Mouse (Mus musculus) kidney, adult 8-10 months (tissue): ENCODE data around the gene Usp24.

ENCODE experiments used
- DNase-seq, 2 experiments: peaks; one replicate each; pipeline ENCODE4 v3.0.0; 2022

Usp24 gene

GRCm38 (mm10) chr4:106315921-106316350 lies at the start of gene Usp24:
Usp24 (plus strand) TSS chr4:106316213.
- DNase-seq = peak; percentile 65 to 75

GRCm38 (mm10) chr4:106276937-106277336 lies 39.1 kb upstream of the Usp24 start:
- no peak for DNase-seq

GRCm38 (mm10) chr4:106279177-106279576 lies 36.8 kb upstream of the Usp24 start:
- no peak for DNase-seq

DNA sequence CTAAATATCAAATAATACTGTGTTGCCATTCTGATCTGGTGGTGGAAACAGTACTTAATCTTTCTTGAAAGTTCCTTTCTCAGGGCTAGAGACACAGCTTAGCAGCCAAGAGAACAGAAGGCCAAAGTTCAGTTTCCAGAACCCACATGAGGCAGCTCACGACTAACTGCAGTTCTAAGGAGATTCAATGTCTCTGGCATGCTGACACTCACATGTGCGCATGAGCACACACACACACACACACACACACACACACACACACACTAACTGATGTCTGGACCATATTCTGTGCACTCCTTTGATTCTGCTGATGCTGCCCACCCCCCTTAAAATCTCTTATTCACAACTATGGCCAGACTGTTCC lies 34.9 kb upstream of the Usp24 start:
- DNase-seq = peak; percentile 56 to 57

GRCm38 (mm10) chr4:106281492-106282122 lies 34.4 kb upstream of the Usp24 start:
- DNase-seq = peak; percentile 80 to 86

DNA sequence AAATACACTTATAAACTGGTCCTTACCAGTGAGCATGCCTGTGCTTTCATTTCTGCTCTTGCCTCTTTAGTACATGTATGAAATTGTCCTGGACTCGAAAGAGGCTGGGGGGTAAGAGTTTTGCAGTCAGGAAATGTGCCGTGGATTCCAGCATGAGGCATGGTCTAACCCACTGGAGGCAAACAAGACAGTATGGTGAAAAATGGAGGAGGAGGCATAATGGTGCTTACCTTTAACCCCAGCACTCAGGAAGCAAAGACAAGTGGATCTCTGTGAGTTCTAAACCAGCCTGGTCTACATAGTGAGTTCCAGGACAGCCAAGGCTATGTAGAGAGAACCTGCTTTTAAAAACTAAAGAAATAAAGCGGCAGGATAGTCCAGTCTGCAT lies 33.9 kb upstream of the Usp24 start:
- DNase-seq = no peak

DNA sequence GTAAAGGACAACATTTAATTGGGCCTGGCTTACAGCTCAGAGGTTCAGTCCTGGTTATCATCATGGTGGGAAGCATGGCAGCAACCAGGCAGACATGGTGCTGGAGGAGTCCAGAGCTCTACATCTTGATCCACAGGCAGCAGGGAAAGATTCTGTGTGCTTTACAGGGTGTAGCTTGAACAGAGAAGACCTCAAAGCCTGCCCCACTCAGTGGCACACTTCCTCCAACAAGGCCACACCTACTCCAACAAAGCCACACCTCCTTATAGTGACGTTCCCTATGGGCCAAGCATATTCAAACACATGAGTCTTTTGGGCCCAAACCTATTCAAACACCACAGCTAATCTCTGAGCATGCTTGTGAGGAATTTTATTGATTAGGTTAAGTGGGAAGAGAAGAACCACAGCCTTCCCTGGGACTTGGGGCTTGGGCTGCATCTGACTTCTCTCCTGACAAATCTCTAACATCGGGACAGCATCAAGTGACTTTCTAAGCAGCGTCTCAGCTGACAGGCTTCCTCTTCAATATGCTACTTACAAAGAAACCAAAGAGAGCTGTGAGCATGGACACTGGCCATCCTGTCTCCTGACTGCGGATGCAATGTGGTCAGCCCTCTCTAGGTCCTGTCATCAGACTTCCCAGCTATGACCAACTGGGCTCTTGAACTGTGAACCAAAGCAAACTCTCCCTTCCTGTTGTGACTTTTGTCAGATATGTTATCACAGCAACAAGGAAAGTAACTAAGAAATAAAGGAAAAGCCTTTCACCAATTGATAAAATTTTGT lies 28.9 kb upstream of the Usp24 start:
- DNase-seq = no peak

GRCm38 (mm10) chr4:106290201-106290600 lies 25.8 kb upstream of the Usp24 start:
- no peak for DNase-seq

GRCm38 (mm10) chr4:106292823-106293222 lies 23.2 kb upstream of the Usp24 start:
- no peak for DNase-seq

DNA sequence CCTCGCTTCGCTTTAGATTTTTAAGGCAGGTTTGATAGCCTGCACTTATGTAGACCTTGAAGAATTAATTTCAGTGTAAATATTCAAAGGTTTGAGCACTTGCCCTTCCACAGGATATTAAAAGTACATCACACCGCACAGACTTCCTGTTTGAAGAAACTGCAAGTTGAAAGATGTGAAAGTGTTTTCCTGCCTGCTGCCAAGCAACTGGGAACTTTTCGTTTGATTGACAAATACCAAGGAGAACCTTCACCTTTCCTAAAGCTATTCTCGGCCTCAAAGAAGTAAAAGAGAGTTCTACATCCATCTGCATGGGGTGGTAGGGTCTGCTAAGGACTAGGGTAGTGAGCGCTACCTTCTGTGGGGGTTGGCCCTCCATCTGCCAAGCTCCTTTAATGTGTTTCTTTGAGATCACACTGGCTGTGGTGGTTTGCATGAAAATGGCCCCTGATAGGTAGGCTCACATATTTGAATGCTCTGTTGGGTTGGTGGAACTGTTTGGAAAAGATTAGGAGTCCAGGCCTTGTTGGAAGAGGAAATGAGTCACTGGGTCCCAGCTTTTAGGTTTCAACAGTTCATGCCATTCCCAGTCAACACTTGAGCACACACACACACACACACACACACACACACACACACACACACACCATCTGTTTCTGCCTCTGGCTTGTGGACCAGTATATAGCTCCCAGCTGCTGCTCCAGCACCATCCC lies 22.5 kb upstream of the Usp24 start:
- no peak for DNase-seq

GRCm38 (mm10) chr4:106295696-106296095 lies 20.3 kb upstream of the Usp24 start:
- DNase-seq = no peak

DNA sequence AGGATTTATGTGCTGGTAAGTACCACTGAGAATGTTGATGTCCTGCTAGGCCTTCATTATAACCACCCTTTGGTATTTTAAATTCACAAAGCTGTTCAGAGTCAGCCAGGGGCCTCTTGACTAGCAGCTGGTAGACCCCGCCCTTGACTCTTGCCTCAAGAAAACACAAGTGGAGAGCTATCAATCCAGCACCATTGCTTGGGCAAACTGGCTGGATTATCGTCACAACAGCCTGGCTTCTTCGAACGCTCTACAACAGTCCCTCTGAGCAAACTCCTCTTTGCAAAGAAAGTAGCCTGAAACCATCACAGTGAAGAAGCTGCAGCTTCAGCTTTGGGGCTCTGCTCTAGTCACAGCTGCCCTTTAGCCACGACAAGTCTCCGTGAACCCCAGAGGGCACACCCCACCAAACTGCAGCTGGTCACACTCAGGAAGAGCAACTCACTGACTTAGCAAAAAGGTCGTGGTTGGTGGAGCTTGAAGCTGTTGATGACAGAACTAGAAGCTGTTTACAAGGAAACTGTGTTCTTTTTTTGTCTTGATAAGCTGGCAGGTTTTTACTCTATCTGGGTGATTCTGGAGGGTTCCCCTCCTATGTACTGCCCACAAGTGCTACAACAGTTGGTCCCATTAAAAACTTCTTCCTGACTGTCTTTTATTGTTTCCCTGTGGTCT lies 19.5 kb upstream of the Usp24 start:
- no peak for DNase-seq

DNA sequence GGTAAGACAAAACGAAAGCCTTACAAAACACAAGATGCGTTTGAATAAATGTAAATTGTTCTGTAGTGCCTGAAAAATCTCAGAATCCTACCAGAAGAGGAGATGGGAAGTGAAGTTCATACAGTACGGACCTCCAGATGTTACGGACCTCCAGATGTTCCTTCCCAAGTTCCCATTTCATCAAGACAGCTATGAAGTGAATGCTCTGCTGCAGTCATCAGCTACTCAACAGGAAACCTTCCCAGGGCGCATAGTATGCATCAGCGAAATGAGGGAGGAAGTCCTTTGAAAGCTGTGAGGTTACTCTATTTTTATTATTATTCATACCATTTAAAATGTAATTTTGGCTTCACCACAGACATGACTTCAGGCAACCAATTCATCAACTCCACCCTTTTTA lies 14.7 kb upstream of the Usp24 start:
- DNase-seq = no peak

DNA sequence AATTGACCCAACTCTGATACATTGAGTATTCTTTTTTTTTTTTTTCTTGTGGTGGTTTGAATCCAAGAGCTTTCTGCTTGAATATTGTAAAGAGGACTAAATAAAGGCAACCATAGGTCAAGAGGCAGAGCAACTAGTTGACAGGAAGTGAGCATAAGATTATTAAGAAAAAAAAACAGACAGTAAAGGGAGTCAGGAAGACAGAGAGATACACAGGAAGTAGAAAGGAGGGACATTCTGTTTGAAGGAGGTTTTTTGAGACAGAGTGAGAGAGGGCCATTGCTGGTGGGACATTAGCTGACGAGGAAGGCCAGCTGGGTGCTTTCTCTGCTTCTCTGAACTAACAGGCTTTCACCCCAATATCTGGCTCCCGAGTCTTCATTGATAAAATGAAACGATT lies 7.9 kb upstream of the Usp24 start:
- no peak for DNase-seq

GRCm38 (mm10) chr4:106312651-106313050 lies 3.4 kb upstream of the Usp24 start:
- DNase-seq = no peak

- DNase-seq = no peak
These were observed 2.9 kb upstream of the Usp24 start for GRCm38 (mm10) chr4:106313070-106313469.

- DNase-seq = no peak
These were observed 2.1 kb upstream of the Usp24 start for GRCm38 (mm10) chr4:106313874-106314273.

- no peak for DNase-seq
These were observed 1.7 kb upstream of the Usp24 start for GRCm38 (mm10) chr4:106314291-106314690.

- DNase-seq = peak in 1 of 2 experiments; percentile 52
These were observed 552 bp downstream of the Usp24 start for GRCm38 (mm10) chr4:106316351-106317178.

DNA sequence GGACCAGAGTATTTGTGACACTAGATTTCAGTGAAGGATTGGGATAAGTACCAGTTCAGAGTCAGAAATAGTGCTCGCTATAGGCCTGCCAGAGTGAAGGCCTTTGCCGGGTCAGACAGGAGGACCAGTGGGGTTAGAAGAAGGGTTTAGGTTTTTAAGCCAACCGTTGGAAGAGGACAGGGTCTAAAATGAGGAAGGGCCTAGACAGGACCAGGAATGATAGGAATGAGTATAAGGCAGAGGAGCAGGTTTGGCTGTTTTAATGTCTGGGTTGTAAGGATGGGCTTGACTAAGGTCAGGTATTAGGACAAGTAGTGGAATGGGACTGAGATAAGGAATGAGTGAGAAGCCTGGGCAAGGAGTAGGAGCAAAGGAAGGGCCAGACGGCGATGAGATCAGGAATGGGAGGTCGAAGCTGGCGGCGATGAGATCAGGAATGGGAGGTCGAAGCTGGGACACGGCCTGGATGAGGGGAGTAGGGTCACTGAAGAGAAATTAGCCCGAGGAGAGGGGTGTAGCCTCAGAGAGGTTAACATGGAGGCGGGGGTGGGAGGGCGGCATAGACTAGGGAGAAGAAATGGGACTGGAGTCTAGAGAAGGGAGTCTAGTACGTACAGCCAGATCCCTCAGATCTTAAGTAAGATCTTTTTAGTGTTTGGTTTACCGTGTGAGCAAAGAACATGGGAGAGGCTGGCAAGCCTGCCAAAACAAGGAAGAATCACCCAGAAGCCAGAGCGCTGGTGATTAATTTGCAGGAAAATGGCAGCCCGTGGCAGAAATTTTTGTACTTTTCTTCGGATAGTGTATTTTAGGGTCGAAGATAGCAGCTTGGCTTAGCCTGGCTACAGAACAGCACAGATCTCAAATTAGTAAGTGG lies 1.4 kb downstream of the Usp24 start:
- no peak for DNase-seq

- DNase-seq = no peak
These were observed 2.2 kb downstream of the Usp24 start for GRCm38 (mm10) chr4:106318208-106318607.
